In the genomic region with DNA sequence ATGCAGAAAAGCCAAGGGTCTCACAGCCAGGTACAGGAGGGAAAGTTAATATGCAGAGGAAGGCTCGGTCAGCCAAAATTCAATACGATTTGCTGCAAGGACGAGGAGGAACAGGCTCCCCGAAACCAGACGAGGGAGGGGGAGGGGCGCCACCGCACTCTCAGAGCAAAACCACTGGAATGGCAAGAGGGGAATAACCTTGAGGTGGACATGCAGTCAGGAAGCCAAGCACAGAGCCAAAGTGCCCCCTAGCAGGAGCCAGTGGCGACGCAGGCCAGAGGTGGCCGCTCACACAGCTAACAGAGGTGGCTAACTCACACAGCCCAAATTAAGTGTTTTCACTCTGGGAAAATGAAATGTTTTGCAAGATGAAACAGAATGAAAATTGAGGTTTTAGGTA, we compare ENCODE assay signal across 8 mouse cellular contexts. TPM values are rescaled to one million over a fixed set of nuclear protein-coding genes. Genes with fewer than 3 reads are reported as not detected.
DNase-seq lines count a peak whose midpoint lies in the region; ATAC-seq lines count a peak whose summit lies in the region.

No protein-coding gene starts in this region.

- no peaks in the 10 kb centered on the region for H3K27me3 ChIP-seq in forebrain, embryonic 11.5 days (ENCODE audit: control insufficient read depth, insufficient read depth, low read length)
- H3K27me3 ChIP-seq in forebrain, embryonic 15.5 days: 0 out of 2 replicates have a peak, but pooled peaks cover 6% of the 10 kb centered on the region
- H3K27me3 ChIP-seq in lung, embryonic 15.5 days: no peaks in the 10 kb centered on the region

- 6% methylated on average over 10 of the region's 10 CpGs for WGBS in forebrain, embryonic 11.5 days
- WGBS in forebrain, embryonic 15.5 days: 17% methylated on average over 10 of the region's 10 CpGs
- 10% methylated on average over 10 of the region's 10 CpGs for WGBS in lung, embryonic 15.5 days

- DNase-seq in forebrain, embryonic 11.5 days (ENCODE audit: low spot score): peak; percentile 76
- peak; percentile 81 for DNase-seq in adrenal gland, postnatal 25 days
- DNase-seq in heart, adult 8-10 months (ENCODE audit: low spot score): peak; percentile 40
- peak; percentile 68 for DNase-seq in kidney, adult 18-20 months
- peak; percentile 79 for DNase-seq in ovary, postnatal 36 days (ENCODE audit: low spot score)

- H3K4me2 ChIP-seq in forebrain, embryonic 11.5 days (ENCODE audit: low read depth, low read length, severe bottlenecking): no peak overlapping the region
- H3K4me2 ChIP-seq in forebrain, embryonic 15.5 days (replicated peaks): no peak overlapping the region
- peak overlapping the region; percentile 7; the same call in 1 of the 2 replicates for H3K4me2 ChIP-seq in lung, embryonic 15.5 days

- H3K27ac ChIP-seq in forebrain, embryonic 11.5 days (ENCODE audit: low read depth, low read length): no peak overlapping the region
- no peak overlapping the region for H3K27ac ChIP-seq in forebrain, embryonic 15.5 days (replicated peaks)
- H3K27ac ChIP-seq in lung, embryonic 15.5 days: no peak overlapping the region

- no peak overlapping the region for H3K9ac ChIP-seq in forebrain, embryonic 11.5 days (ENCODE audit: low read length)
- H3K9ac ChIP-seq in forebrain, embryonic 15.5 days (replicated peaks): no peak overlapping the region
- no peak overlapping the region for H3K9ac ChIP-seq in lung, embryonic 15.5 days

- no peak for ATAC-seq in forebrain, embryonic 11.5 days (replicated peaks; ENCODE audit: low FRiP score)
- no peak for ATAC-seq in forebrain, embryonic 15.5 days (replicated peaks)
- ATAC-seq in lung, embryonic 15.5 days (ENCODE audit: borderline replicate concordance, extremely low read depth, low FRiP score, low TSS enrichment): no peak
- no peak; the same call in 1 of the 2 replicates for ATAC-seq in monocyte, adult 5-6 weeks (replicated peaks; ENCODE audit: insufficient number of reproducible peaks, low FRiP score, low TSS enrichment, poor library complexity, severe bottlenecking)

- peaks cover 16% of the 10 kb centered on the region for H3K4me1 ChIP-seq in forebrain, embryonic 11.5 days (replicated peaks; ENCODE audit: control insufficient read depth, insufficient read depth, low read length)
- peaks cover 30% of the 10 kb centered on the region for H3K4me1 ChIP-seq in forebrain, embryonic 15.5 days
- H3K4me1 ChIP-seq in lung, embryonic 15.5 days: peaks cover 27% of the 10 kb centered on the region

- H3K36me3 ChIP-seq in forebrain, embryonic 11.5 days (ENCODE audit: control insufficient read depth, insufficient read depth, low read length): no peaks in the 10 kb centered on the region
- no peaks in the 10 kb centered on the region for H3K36me3 ChIP-seq in forebrain, embryonic 15.5 days
- no peaks in the 10 kb centered on the region for H3K36me3 ChIP-seq in lung, embryonic 15.5 days

- H3K9me3 ChIP-seq in forebrain, embryonic 11.5 days (ENCODE audit: control insufficient read depth, low read length): no peaks in the 10 kb centered on the region
- no peaks in the 10 kb centered on the region for H3K9me3 ChIP-seq in forebrain, embryonic 15.5 days
- no peaks in the 10 kb centered on the region for H3K9me3 ChIP-seq in lung, embryonic 15.5 days

- H3K4me3 ChIP-seq in forebrain, embryonic 11.5 days (ENCODE audit: low read depth, low read length): no peak overlapping the region
- no peak overlapping the region for H3K4me3 ChIP-seq in forebrain, embryonic 15.5 days
- no peak overlapping the region for H3K4me3 ChIP-seq in lung, embryonic 15.5 days

RNA-seq across cellular contexts. Expression of a gene that starts 52.3 kb away (rescaled TPM):
- 43.5 TPM in 2 replicates for polyA plus RNA-seq in forebrain, embryonic 11.5 days (2014; fragmentation: Nextera tagmentation; extraction: Ambion mirVana)
- 53.4 and 54.2 TPM in 2 replicates for polyA plus RNA-seq in forebrain, embryonic 15.5 days (2015; fragmentation: Nextera tagmentation; extraction: Ambion mirVana)
- total RNA-seq in adrenal gland, postnatal 25 days (2021): 73.6 and 74.6 TPM in 2 replicates
- total RNA-seq in heart, adult 8-10 months (2022): 10 to 100 TPM; 22.9 to 27.2 (median 24.1) TPM
- polyA plus RNA-seq in lung, embryonic 15.5 days (2015; fragmentation: Nextera tagmentation; extraction: Ambion mirVana): 47.0 and 51.1 TPM in 2 replicates
- 12.8 to 25.2 TPM (median 24.0 TPM) in 3 replicates for total RNA-seq in monocyte, adult 5-6 weeks (2017)

RNA-seq across cellular contexts. Expression of a gene that starts 56.6 kb away (rescaled TPM):
- polyA plus RNA-seq in forebrain, embryonic 11.5 days (2014; fragmentation: Nextera tagmentation; extraction: Ambion mirVana): 28.5 and 29.6 TPM in 2 replicates
- polyA plus RNA-seq in forebrain, embryonic 15.5 days (2015; fragmentation: Nextera tagmentation; extraction: Ambion mirVana): 24.2 and 25.0 TPM in 2 replicates
- 24.3 and 26.2 TPM in 2 replicates for total RNA-seq in adrenal gland, postnatal 25 days (2021)
- total RNA-seq in heart, adult 8-10 months (2022): 10 to 100 TPM; 41.3 to 52.2 (median 46.7) TPM
- polyA plus RNA-seq in lung, embryonic 15.5 days (2015; fragmentation: Nextera tagmentation; extraction: Ambion mirVana): 31.6 and 33.6 TPM in 2 replicates
- 10.0 to 20.6 TPM (median 15.7 TPM) in 3 replicates for total RNA-seq in monocyte, adult 5-6 weeks (2017)
